Mouse (Mus musculus) telencephalon, adult 2 months (tissue): ENCODE data around the gene Vmn1r185.
"Not testable (repeated sequence)": the region's sequence is repeated elsewhere in the genome, so short reads cannot be mapped to it uniquely, and the experiment has no call there.

Experiments used
- DNase-seq: peaks from one replicate; pipeline ENCODE4 v3.0.0-alpha.2; 2011; ENCODE audit warnings: low read depth, low spot score

Gene Vmn1r185

GRCm38 (mm10) chr7:26618364-26618763 is at the start of gene Vmn1r185:
TSS of gene Vmn1r185 (minus strand) at chr7:26618464.
- DNase-seq = not testable (repeated sequence)

- DNase-seq = not testable (repeated sequence)
Observed at GRCm38 (mm10) chr7:26667466-26667865, 49.2 kb upstream of the Vmn1r185 start.

DNA sequence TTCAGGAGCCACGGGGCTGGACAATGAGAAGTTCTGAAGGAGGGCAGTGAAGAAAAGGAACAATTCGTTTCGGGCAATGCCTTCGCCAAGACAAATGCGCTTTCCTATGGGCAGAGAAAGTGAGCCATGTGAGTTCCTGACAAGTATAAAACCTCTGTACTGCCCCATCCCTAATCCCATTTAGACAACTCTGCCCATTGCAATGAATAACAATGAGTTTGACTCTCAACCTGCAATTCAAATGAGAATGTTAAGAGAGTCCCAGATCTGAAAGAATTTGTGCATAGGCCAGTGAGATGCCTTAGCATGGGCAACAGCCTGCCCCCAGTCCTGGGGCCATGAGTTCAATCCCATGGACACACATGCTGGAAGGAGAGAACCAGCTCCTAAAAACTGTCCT is 47.7 kb upstream of the Vmn1r185 start:
- no peak for DNase-seq

DNA sequence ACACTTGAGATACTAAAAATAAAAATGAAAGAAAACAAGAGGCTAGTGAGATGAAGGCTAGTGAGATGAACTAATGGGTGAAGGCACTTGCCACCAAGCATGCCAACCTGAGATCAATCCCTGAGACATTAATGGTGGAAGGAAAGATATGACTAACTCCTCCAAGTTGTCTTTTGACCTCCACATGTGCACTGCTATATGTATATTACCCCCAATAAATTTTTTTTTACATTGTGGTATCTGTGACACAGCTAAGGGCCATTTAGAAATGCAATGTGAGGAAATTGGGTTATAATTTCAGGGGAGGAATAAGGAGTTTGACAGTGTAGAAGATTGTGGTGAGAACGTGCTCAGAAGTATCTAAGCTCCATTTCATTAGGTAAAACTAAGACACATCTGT is 28.5 kb downstream of the Vmn1r185 start:
- no peak for DNase-seq

GRCm38 (mm10) chr7:26589077-26589476 is 29.2 kb downstream of the Vmn1r185 start:
- DNase-seq = no peak
